Comparison of ENCODE assay signal across 11 mouse cellular contexts in the genomic region with DNA sequence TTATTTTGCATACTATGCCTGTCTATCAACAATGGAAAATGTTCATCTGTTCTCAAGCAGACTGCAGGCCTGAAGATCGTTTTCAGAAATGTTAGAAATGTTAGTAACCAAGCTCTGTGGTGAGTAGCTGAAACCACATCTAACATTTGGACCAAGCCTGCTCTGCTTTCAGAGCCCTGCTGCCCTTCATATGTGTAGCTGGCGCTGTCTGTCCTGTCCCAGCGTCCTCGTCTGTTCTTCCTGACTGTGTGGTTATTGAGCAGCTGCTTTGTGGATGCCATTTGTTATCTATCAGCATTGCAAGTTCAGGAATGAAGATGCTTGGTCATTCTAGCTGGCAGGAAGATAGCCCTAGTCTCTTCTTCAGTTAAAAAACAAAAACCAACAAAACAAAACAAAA.
"Had no signal": no experiment of that assay in that cellular context is flagged by ENCODE, and none has a peak within 500 bp of the region (broad histone marks: within the 10 kb centered on the region; RNA-seq: fewer than 3 reads in every experiment).

No protein-coding gene starts in this region.

- H3K36me3 ChIP-seq: liver, embryonic 12.5 days; midbrain, embryonic 12.5 days had no signal

- H3K27me3 ChIP-seq: limb, embryonic 13.5 days; liver, embryonic 12.5 days; midbrain, embryonic 12.5 days had no signal

- DNase-seq: kidney, adult 8-10 months; kidney, postnatal 25 days; left cerebral cortex, postnatal 4 days; lung, embryonic 14.5 days; lung, postnatal 14 days; right cerebral cortex, adult 18-20 months; right cerebral cortex, postnatal 25 days; thymus, postnatal 36 days had no signal

- H3K4me2 ChIP-seq: limb, embryonic 13.5 days; liver, embryonic 12.5 days; lung, embryonic 14.5 days; midbrain, embryonic 12.5 days had no signal

- H3K4me3 ChIP-seq: limb, embryonic 13.5 days; liver, embryonic 12.5 days; midbrain, embryonic 12.5 days had no signal
